Mouse (Mus musculus): ENCODE measurements around the gene Srd5a1.

DNA sequence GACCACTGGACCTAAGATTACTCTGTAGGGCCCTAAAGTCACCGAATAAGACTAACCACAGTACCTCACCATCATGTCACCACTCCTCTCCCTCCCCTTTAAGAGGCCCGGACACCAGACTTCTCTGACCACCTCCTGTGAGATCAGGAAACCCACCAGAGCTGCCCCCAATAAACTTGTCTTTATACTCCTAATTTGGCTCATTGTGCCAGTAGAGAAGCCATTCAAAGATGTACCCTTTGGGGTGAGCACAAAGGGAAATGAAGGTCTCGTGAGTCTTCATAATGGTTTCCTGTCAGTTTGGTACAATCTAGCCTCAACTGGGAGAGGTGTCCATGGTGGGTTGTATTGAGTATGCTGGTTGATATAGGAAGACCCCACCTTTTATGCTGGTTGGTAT is 29.8 kb upstream of the Srd5a1 start:
- TF ChIP-seq POLR2A (IDR thresholded peaks at IDR 0.05; ENCODE audit: insufficient read depth, low read length) (no peak), CTCF (IDR thresholded peaks at IDR 0.05; ENCODE audit: low read depth, low read length) (no peak)

Measured in ES-Bruce4 (cell line).